Comparison of ENCODE assay signal across 13 mouse cellular contexts in genomic region chr2:77411612-77412011, GRCm38 (mm10).
"Had no signal": no experiment of that assay in that cellular context is flagged by ENCODE, and none has a peak within 500 bp of the region (broad histone marks: within the 10 kb centered on the region; RNA-seq: fewer than 3 reads in every experiment).

No protein-coding gene starts in this region.

- H3K9ac ChIP-seq: limb, embryonic 15.5 days; liver, embryonic 12.5 days; lung, embryonic 14.5 days; neural tube, embryonic 13.5 days had no signal

- H3K27ac ChIP-seq: limb, embryonic 15.5 days; liver, embryonic 12.5 days; midbrain, embryonic 10.5 days; neural tube, embryonic 13.5 days had no signal

- ATAC-seq: liver, embryonic 12.5 days; midbrain, embryonic 16.5 days had no signal

- DNase-seq: kidney, postnatal 10 days; left cerebral cortex, postnatal 4 days; lung, embryonic 14.5 days; lung, postnatal 10 days; lung, postnatal 4 days; retina, postnatal 1 day; thymus, adult 18-20 months; thymus, postnatal 14 days had no signal

- H3K4me3 ChIP-seq: limb, embryonic 15.5 days; liver, embryonic 12.5 days; midbrain, embryonic 10.5 days; neural tube, embryonic 13.5 days had no signal

- H3K9me3 ChIP-seq: limb, embryonic 15.5 days; liver, embryonic 12.5 days; midbrain, embryonic 10.5 days; neural tube, embryonic 13.5 days had no signal

- H3K4me2 ChIP-seq: limb, embryonic 15.5 days; liver, embryonic 12.5 days; lung, embryonic 14.5 days; neural tube, embryonic 13.5 days had no signal

- H3K27me3 ChIP-seq: limb, embryonic 15.5 days; liver, embryonic 12.5 days; neural tube, embryonic 13.5 days had no signal

- H3K4me1 ChIP-seq: limb, embryonic 15.5 days; liver, embryonic 12.5 days; midbrain, embryonic 10.5 days had no signal

- H3K36me3 ChIP-seq: limb, embryonic 15.5 days; liver, embryonic 12.5 days; midbrain, embryonic 10.5 days; neural tube, embryonic 13.5 days had no signal
